Mouse (Mus musculus): ENCODE measurements around the gene Naxd. TPM values are rescaled to one million over a fixed set of nuclear protein-coding genes. Genes with fewer than 3 reads are reported as not detected.

The Naxd gene
- total and polyA plus RNA-seq, 3 experiments: 54.8 to 72.3 TPM; not detected in 1

GRCm38 (mm10) chr8:11506802-11507201 lies 9.5 kb downstream of the Naxd start:
- DNase-seq (ENCODE audit: low read depth, low spot score): peak; percentile 64
- TF ChIP-seq POLR2A (IDR thresholded peaks at IDR 0.05; ENCODE audit: control insufficient read depth in 1 of 2, insufficient read depth in 1 of 2, low read depth in 1 of 2, low read length in 2 of 2, poor library complexity in 1 of 2) (no peak), CHD1 (IDR thresholded peaks at IDR 0.05; ENCODE audit: low read depth, low read length) (no peak), RCOR1 (IDR thresholded peaks at IDR 0.05; ENCODE audit: low read depth, low read length) (no peak), ZKSCAN1 (IDR thresholded peaks at IDR 0.05; ENCODE audit: low read depth, low read length) (no peak), MAFK (IDR thresholded peaks at IDR 0.05; ENCODE audit: borderline replicate concordance, low read depth, low read length) (no peak), RAD21 (IDR thresholded peaks at IDR 0.05; ENCODE audit: low read depth, low read length) (peak; percentile 40), EP300 (IDR thresholded peaks at IDR 0.05; ENCODE audit: low read depth in 1 of 2, low read length in 2 of 2) (no peak), USF2 (IDR thresholded peaks at IDR 0.05; ENCODE audit: borderline replicate concordance in 1 of 2, insufficient read depth in 1 of 2, low read depth in 1 of 2, low read length in 2 of 2) (no peak), BHLHE40 (IDR thresholded peaks at IDR 0.05; ENCODE audit: borderline replicate concordance, low read depth, low read length) (no peak), SMC3 (IDR thresholded peaks at IDR 0.05; ENCODE audit: low read depth, low read length) (peak; percentile 62), MAZ (IDR thresholded peaks at IDR 0.05; ENCODE audit: low read depth, low read length) (no peak), USF1 (IDR thresholded peaks at IDR 0.05; ENCODE audit: low read depth, low read length) (no peak), POLR2AphosphoS2 (IDR thresholded peaks at IDR 0.05; ENCODE audit: low read length) (no peak), CTCF (IDR thresholded peaks at IDR 0.05 in 2 of 3, conservative IDR thresholded peaks at IDR 0.05 in 1 of 3; ENCODE audit: control insufficient read depth in 1 of 3, insufficient read depth in 1 of 3, low read depth in 2 of 3, low read length in 3 of 3, poor library complexity in 1 of 3, severe bottlenecking in 1 of 3) (peak; percentile 60 to 71 (median 62))
- Histone ChIP-seq H3K27me3 (ENCODE audit: control insufficient read depth in 1 of 2, insufficient read depth in 2 of 2, low read length in 2 of 2) (no peaks in the 10 kb centered on the region), H3K27ac (ENCODE audit: control insufficient read depth, low read depth, low read length) (no peak overlapping the region), H3K36me3 (ENCODE audit: control insufficient read depth in 1 of 2, insufficient read depth in 2 of 2, low read length in 2 of 2) (peaks cover under 1 to 12% of the 10 kb centered on the region in 2 experiments; a peak in 3 of 4 replicates), H3K9ac (ENCODE audit: control insufficient read depth, low read depth, low read length, poor library complexity, severe bottlenecking) (no peak overlapping the region), H3K4me1 (ENCODE audit: control insufficient read depth in 1 of 2, insufficient read depth in 2 of 2, low read length in 2 of 2) (0 out of 4 replicates have a peak, but pooled peaks cover 0 to 2% of the 10 kb centered on the region in 2 experiments), H3K4me3 (ENCODE audit: control insufficient read depth in 1 of 2, insufficient read depth in 1 of 2, low read depth in 2 of 2, low read length in 2 of 2) (no peak overlapping the region), H3K79me2 (ENCODE audit: control insufficient read depth, insufficient read depth, low read length, poor library complexity) (no peaks in the 10 kb centered on the region), H3K9me3 (replicated peaks; ENCODE audit: insufficient read depth, low read length) (no peaks in the 10 kb centered on the region)

GRCm38 (mm10) chr8:11508880-11509279 lies 11.6 kb downstream of the Naxd start:
- no peak for TF ChIP-seq ZC3H11A (IDR thresholded peaks at IDR 0.05; ENCODE audit: low read depth, low read length)
- no peak for TF ChIP-seq NRF1 (IDR thresholded peaks at IDR 0.05; ENCODE audit: insufficient read depth, low read depth, low read length, poor library complexity, severe bottlenecking)
- TF ChIP-seq MAZ (IDR thresholded peaks at IDR 0.05; ENCODE audit: low read depth, low read length): no peak
- no peak for TF ChIP-seq EP300 (IDR thresholded peaks at IDR 0.05; ENCODE audit: low read depth in 1 of 2, low read length in 2 of 2)
- no peak for TF ChIP-seq ZMIZ1 (IDR thresholded peaks at IDR 0.05; ENCODE audit: low read depth, low read length)
- no peak for DNase-seq (ENCODE audit: low read depth, low spot score)
- H3K4me3 ChIP-seq (ENCODE audit: control insufficient read depth in 1 of 2, insufficient read depth in 1 of 2, low read depth in 2 of 2, low read length in 2 of 2): no peak overlapping the region
- H3K79me2 ChIP-seq (ENCODE audit: control insufficient read depth, insufficient read depth, low read length, poor library complexity): no peaks in the 10 kb centered on the region
- no peak overlapping the region for H3K27ac ChIP-seq (ENCODE audit: control insufficient read depth, low read depth, low read length)
- peaks cover 12 to 14% of the 10 kb centered on the region in 2 experiments for H3K36me3 ChIP-seq (ENCODE audit: control insufficient read depth in 1 of 2, insufficient read depth in 2 of 2, low read length in 2 of 2)
- peaks cover 0 to 21% of the 10 kb centered on the region in 2 experiments; a peak in 2 of 4 replicates for H3K4me1 ChIP-seq (ENCODE audit: control insufficient read depth in 1 of 2, insufficient read depth in 2 of 2, low read length in 2 of 2)
- H3K27me3 ChIP-seq (ENCODE audit: control insufficient read depth in 1 of 2, insufficient read depth in 2 of 2, low read length in 2 of 2): no peaks in the 10 kb centered on the region
- no peaks in the 10 kb centered on the region for H3K9me3 ChIP-seq (replicated peaks; ENCODE audit: insufficient read depth, low read length)
- H3K9ac ChIP-seq (ENCODE audit: control insufficient read depth, low read depth, low read length, poor library complexity, severe bottlenecking): no peak overlapping the region

Data from MEL (cell line).